Mouse (Mus musculus): ENCODE data around the gene Exosc10.

DNA sequence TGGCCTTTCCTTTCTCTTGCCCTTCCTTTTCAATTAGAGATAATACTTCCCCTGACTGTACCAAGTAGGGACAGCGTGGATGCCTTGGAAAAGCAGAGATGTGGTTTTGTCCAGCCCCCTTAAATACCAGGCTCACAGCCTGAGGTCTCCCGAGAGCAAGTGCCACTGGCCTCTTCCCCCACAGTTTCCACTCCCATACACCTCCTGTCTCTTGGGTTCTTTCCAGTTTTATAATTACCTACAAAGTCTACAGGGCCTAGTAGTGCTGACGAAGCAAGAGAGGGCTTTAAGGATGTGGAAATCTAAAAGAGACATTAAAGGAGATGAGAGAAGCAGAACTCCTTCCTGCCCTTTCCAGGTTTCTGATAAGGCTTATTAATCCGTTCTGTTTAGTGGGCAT is 40.4 kb upstream of the Exosc10 start:
- TF ChIP-seq CTCF (IDR thresholded peaks at IDR 0.05; ENCODE audit: low read depth, low read length) (no peak), POLR2A (IDR thresholded peaks at IDR 0.05; ENCODE audit: extremely low read depth, insufficient read depth, low read length) (no peak)
